Mouse (Mus musculus): ENCODE results near the gene Vamp1. TPM values are rescaled to one million over a fixed set of nuclear protein-coding genes. Genes with fewer than 3 reads are reported as not detected.

Vamp1 gene
- polyA plus RNA-seq, 1 experiment from 2014 or later = 6.1 TPM

DNA sequence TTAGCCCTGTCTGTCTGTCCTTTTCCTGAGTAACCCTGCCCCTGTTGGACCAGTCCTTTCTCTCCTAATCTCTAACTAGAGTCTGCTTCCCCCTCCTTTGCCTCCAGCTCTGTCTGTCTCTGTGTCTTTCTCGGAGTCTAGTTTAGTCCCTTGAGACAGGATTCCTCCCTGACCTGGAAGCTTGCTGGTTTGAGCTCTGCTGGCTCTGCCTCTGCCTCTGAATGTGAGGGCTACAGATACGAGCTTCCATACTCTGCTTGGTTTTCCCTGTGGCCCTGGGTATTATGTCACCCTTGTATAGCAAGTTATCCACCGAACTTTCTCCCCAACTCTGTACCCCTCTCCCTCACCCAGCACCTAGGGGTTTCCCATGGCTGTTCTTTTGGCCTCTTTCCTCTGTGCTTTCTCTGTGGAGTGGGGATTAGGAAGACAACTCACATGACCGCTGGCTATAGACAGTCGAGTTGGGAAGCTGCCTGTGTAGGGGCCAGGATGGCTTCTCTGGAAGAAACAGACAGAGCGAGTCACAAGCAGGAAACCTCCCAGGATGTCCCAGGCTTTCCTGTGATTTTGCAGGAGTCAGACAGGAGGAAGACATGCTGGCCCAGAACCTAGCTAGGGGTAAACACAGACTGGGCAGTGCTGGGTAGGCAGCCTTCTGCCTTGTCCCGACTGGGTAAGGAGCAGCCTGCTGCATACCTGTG is 18.6 kb downstream of the Vamp1 start:
- Histone ChIP-seq H3K27ac (no peak overlapping the region), H3K4me3 (no peak overlapping the region), H3K27me3 (no peaks in the 10 kb centered on the region), H3K4me2 (replicated peaks) (no peak overlapping the region), H3K4me1 (peaks cover 28% of the 10 kb centered on the region), H3K9ac (no peak overlapping the region), H3K36me3 (no peaks in the 10 kb centered on the region), H3K9me3 (no peaks in the 10 kb centered on the region)
- WGBS = 53% methylated on average over 7 of the region's 7 CpGs
- no peak for ATAC-seq (ENCODE audit: low FRiP score, low read depth)

DNA sequence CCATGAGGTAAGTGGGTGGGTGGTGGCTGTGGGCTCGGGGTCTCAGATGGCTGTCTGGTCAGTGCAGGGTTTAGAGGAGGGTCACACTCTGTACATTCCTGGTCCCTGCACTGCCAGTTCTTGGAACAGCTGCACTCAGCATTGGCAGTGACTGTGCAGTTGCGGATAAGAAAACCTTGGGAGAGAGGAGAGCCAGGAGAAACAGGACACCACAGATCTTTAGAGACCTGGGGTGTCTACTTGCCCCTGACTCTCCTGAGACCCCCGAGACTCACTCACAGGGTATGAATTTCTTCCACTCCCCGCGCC is 19.1 kb downstream of the Vamp1 start:
- Histone ChIP-seq H3K36me3 (no peaks in the 10 kb centered on the region), H3K27me3 (no peaks in the 10 kb centered on the region), H3K4me1 (peaks cover 28% of the 10 kb centered on the region), H3K4me3 (no peak overlapping the region), H3K9me3 (no peaks in the 10 kb centered on the region), H3K9ac (no peak overlapping the region), H3K27ac (no peak overlapping the region), H3K4me2 (replicated peaks) (no peak overlapping the region)
- ATAC-seq (ENCODE audit: low FRiP score, low read depth) = peak; percentile 51
- 64% methylated on average over 5 of the region's 5 CpGs for WGBS

GRCm38 (mm10) chr6:125236341-125236740 is 21.0 kb downstream of the Vamp1 start:
- Histone ChIP-seq H3K4me2 (replicated peaks) (no peak overlapping the region), H3K27ac (no peak overlapping the region), H3K27me3 (no peaks in the 10 kb centered on the region), H3K9me3 (no peaks in the 10 kb centered on the region), H3K36me3 (no peaks in the 10 kb centered on the region), H3K4me1 (peaks cover 19% of the 10 kb centered on the region), H3K9ac (no peak overlapping the region), H3K4me3 (no peak overlapping the region)
- ATAC-seq (ENCODE audit: low FRiP score, low read depth) = no peak
- 76% methylated on average over 6 of the region's 6 CpGs for WGBS

- Histone ChIP-seq H3K27ac (no peak within 1 kb of the TSS), H3K4me1 (peaks cover 15% of the 10 kb centered on the region), H3K36me3 (no peaks in the 10 kb centered on the region), H3K4me3 (no peak within 1 kb of the TSS), H3K4me2 (replicated peaks) (no peak within 1 kb of the TSS), H3K9ac (no peak within 1 kb of the TSS), H3K27me3 (no peaks in the 10 kb centered on the region), H3K9me3 (no peaks in the 10 kb centered on the region)
- WGBS = 50% methylated on average over 6 of the region's 6 CpGs
- no peak for ATAC-seq (ENCODE audit: low FRiP score, low read depth)
These were observed 21.4 kb downstream of the Vamp1 start, which contains the start of gene Cd27 for GRCm38 (mm10) chr6:125236782-125237181. Cd27 (minus strand) TSS chr6:125237010.

- no peaks in the 10 kb centered on the region for H3K9me3 ChIP-seq
- no peaks in the 10 kb centered on the region for H3K27me3 ChIP-seq
- ATAC-seq (ENCODE audit: low FRiP score, low read depth) = no peak
- no peaks in the 10 kb centered on the region for H3K36me3 ChIP-seq
- H3K27ac ChIP-seq = no peak overlapping the region
- H3K4me3 ChIP-seq = no peak overlapping the region
- H3K4me1 ChIP-seq = peaks cover 9% of the 10 kb centered on the region
- WGBS = 81% methylated on average over 4 of the region's 4 CpGs
- H3K9ac ChIP-seq = no peak overlapping the region
- no peak overlapping the region for H3K4me2 ChIP-seq (replicated peaks)
These were observed 22.1 kb downstream of the Vamp1 start for GRCm38 (mm10) chr6:125237421-125237820.

DNA sequence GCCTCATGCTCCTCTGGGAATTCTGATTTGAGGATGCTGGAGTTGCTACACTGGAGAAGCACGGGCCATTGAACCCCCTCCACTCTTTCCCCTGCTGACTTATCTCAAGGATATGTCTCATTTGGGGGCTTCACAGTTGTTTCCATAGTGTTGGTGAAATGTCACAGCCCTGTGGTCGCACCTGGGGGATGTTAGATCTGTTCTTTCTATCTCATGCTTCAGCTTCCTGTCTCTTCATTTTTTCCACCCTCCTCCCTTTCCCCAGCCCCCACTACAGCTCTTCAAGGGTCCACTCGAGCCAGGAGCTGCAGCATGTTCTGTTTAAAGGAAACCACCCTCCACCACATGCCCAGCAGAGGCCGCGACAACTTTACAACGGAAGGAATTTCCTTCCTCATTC is 23.0 kb downstream of the Vamp1 start:
- H3K27ac ChIP-seq = no peak overlapping the region
- no peaks in the 10 kb centered on the region for H3K9me3 ChIP-seq
- no peaks in the 10 kb centered on the region for H3K27me3 ChIP-seq
- no peak overlapping the region for H3K4me2 ChIP-seq (replicated peaks)
- H3K4me3 ChIP-seq = no peak overlapping the region
- no peaks in the 10 kb centered on the region for H3K36me3 ChIP-seq
- no peak overlapping the region for H3K9ac ChIP-seq
- 62% methylated on average over 6 of the region's 6 CpGs for WGBS
- no peak for ATAC-seq (ENCODE audit: low FRiP score, low read depth)
- peaks cover 9% of the 10 kb centered on the region for H3K4me1 ChIP-seq

- no peak overlapping the region for H3K4me3 ChIP-seq
- 90% methylated on average over 5 of the region's 5 CpGs for WGBS
- H3K27me3 ChIP-seq = no peaks in the 10 kb centered on the region
- peaks cover 2% of the 10 kb centered on the region; the same call in 1 of the 2 replicates for H3K4me1 ChIP-seq
- ATAC-seq (ENCODE audit: low FRiP score, low read depth) = no peak
- H3K4me2 ChIP-seq (replicated peaks) = no peak overlapping the region
- no peaks in the 10 kb centered on the region for H3K36me3 ChIP-seq
- no peaks in the 10 kb centered on the region for H3K9me3 ChIP-seq
- no peak overlapping the region for H3K9ac ChIP-seq
- no peak overlapping the region for H3K27ac ChIP-seq
These were observed 24.2 kb downstream of the Vamp1 start for GRCm38 (mm10) chr6:125239547-125239946.

GRCm38 (mm10) chr6:125240617-125241016 is 25.3 kb downstream of the Vamp1 start:
- Histone ChIP-seq H3K27ac (no peak overlapping the region), H3K4me2 (replicated peaks) (no peak overlapping the region), H3K9me3 (no peaks in the 10 kb centered on the region), H3K9ac (no peak overlapping the region), H3K27me3 (no peaks in the 10 kb centered on the region), H3K36me3 (no peaks in the 10 kb centered on the region), H3K4me1 (no peaks in the 10 kb centered on the region), H3K4me3 (no peak overlapping the region)
- no peak for ATAC-seq (ENCODE audit: low FRiP score, low read depth)
- 75% methylated on average over 5 of the region's 5 CpGs for WGBS

- Histone ChIP-seq H3K27me3 (no peaks in the 10 kb centered on the region), H3K9me3 (no peaks in the 10 kb centered on the region), H3K4me3 (no peak overlapping the region), H3K27ac (no peak overlapping the region), H3K4me1 (no peaks in the 10 kb centered on the region), H3K9ac (no peak overlapping the region), H3K4me2 (replicated peaks) (no peak overlapping the region), H3K36me3 (no peaks in the 10 kb centered on the region)
- ATAC-seq (ENCODE audit: low FRiP score, low read depth) = no peak
- WGBS = 83% methylated on average over 8 of the region's 8 CpGs
These were observed 26.2 kb downstream of the Vamp1 start for GRCm38 (mm10) chr6:125241566-125241965.

DNA sequence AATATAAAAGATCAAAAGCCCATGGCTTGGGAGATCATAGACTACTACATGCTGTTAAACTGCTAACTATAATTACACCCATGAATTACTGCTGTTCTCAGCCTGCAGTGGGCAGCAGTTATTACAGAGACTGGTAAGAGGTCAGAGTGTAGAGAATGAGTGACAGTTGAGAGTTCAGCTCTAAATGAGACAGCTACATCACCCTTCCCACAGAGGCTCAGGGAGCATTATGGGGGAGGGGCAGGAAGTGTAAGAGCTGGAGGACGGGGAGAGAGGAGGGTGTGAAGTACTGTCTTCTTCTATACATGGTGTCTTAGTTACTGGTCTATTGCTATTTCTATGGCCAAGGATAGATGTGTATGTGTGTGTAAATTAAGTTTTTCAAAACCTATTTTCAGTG is 29.2 kb downstream of the Vamp1 start:
- Histone ChIP-seq H3K36me3 (no peaks in the 10 kb centered on the region), H3K4me2 (replicated peaks) (no peak overlapping the region), H3K27ac (no peak overlapping the region), H3K9me3 (no peaks in the 10 kb centered on the region), H3K9ac (no peak overlapping the region), H3K27me3 (no peaks in the 10 kb centered on the region), H3K4me3 (no peak overlapping the region), H3K4me1 (no peaks in the 10 kb centered on the region)
- ATAC-seq (ENCODE audit: low FRiP score, low read depth) = no peak
- WGBS = 27% methylated on average over 1 of the region's 1 CpGs

DNA sequence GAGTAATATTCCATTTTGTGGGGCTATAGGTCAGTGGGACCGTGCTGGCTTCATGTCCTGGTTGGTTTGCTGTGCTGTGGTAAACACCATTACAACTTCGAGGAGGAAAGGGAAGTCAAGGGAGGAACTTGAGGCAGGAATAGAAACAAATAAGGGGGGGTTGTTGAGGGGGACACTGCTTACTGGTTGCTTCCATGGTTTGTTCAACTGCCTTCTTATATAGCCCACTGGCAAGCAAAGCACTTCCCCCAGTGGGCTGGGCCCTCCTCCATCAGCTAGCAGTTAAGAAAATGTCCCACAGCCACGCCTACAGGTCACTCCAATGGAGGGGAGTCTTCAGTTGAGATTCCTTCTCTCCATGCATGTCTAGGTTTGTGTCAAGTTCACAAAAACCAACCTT is 36.9 kb downstream of the Vamp1 start:
- Histone ChIP-seq H3K4me2 (replicated peaks) (no peak overlapping the region), H3K9ac (no peak overlapping the region), H3K27ac (no peak overlapping the region), H3K4me3 (no peak overlapping the region), H3K4me1 (0 out of 2 replicates have a peak, but pooled peaks cover 12% of the 10 kb centered on the region), H3K27me3 (no peaks in the 10 kb centered on the region), H3K9me3 (no peaks in the 10 kb centered on the region), H3K36me3 (no peaks in the 10 kb centered on the region)
- ATAC-seq (ENCODE audit: low FRiP score, low read depth) = no peak
- 83% methylated on average over 3 of the region's 3 CpGs for WGBS

- Histone ChIP-seq H3K4me2 (replicated peaks) (no peak overlapping the region), H3K9ac (no peak overlapping the region)
- 89% methylated on average over 8 of the region's 8 CpGs for WGBS
These were observed 37.4 kb downstream of the Vamp1 start for GRCm38 (mm10) chr6:125252711-125253110.

More at GRCm38 (mm10) chr6:125252711-125253110, 37.4 kb downstream of the Vamp1 start:
- H3K36me3 ChIP-seq = no peaks in the 10 kb centered on the region
- no peak overlapping the region for H3K27ac ChIP-seq
- no peaks in the 10 kb centered on the region for H3K27me3 ChIP-seq
- peaks cover 15% of the 10 kb centered on the region for H3K4me1 ChIP-seq
- ATAC-seq (ENCODE audit: low FRiP score, low read depth) = no peak
- no peak overlapping the region for H3K4me3 ChIP-seq
- H3K9me3 ChIP-seq = no peaks in the 10 kb centered on the region
